Mouse (Mus musculus) bone marrow, adult 2 months (tissue): Measurements from ENCODE around the gene Cacna1g. TPM values are rescaled to one million over a fixed set of nuclear protein-coding genes. Genes with fewer than 3 reads are reported as not detected.

ENCODE experiments used
- H3K27ac ChIP-seq: fragments of 200-500 bp; 2 replicates; pipeline ENCODE4 v1.5.1; 2012; ENCODE audit warnings: low read depth, mild to moderate bottlenecking, control low read depth, inconsistent platforms, low read length; ENCODE audit not compliant: control insufficient read depth, poor library complexity, insufficient read depth
- H3K4me1 ChIP-seq: fragments of 200-500 bp; 2 replicates; pipeline ENCODE4 v1.6.1; 2011; ENCODE audit warnings: low read length; ENCODE audit not compliant: control insufficient read depth, insufficient read depth
- H3K4me3 ChIP-seq: fragments of 200-500 bp; replicated peaks from 2 replicates; pipeline ENCODE3; 2011; ENCODE audit warnings: mild to moderate bottlenecking, low read depth, low read length, control low read depth; ENCODE audit not compliant: control insufficient read depth
- CTCF ChIP-seq: fragments of 200-500 bp; IDR thresholded peaks from 2 replicates; pipeline ENCODE4 v1.5.1; 2011; ENCODE audit warnings: low read length, control low read depth; ENCODE audit not compliant: control insufficient read depth, insufficient read depth
- POLR2A ChIP-seq: fragments of 200-500 bp; IDR thresholded peaks from 2 replicates; pipeline ENCODE4 v1.6.1; 2011; ENCODE audit warnings: low read depth, mild to moderate bottlenecking, control low read depth, low read length, borderline replicate concordance; ENCODE audit not compliant: control insufficient read depth
- WGBS: fragments of 180-500 bp; shearing (Covaris S2); methylation state at CpG from one replicate; pipeline ENCODE4 v1.1.7; 2018; 5-methylcytosine and 5-hydroxymethylcytosine counted together
- polyA plus RNA-seq: library from polyadenylated mRNA; stranded (reverse); fragments of >200 nt; gene quantifications from 2 replicates; pipeline ENCODE4 v1.2.4, GENCODE M21; 2011; ENCODE audit warnings: low replicate concordance; ENCODE audit not compliant: missing spikeins, insufficient read depth, insufficient read length

The Cacna1g gene
- polyA plus RNA-seq, 1 experiment: 26.8 TPM

DNA sequence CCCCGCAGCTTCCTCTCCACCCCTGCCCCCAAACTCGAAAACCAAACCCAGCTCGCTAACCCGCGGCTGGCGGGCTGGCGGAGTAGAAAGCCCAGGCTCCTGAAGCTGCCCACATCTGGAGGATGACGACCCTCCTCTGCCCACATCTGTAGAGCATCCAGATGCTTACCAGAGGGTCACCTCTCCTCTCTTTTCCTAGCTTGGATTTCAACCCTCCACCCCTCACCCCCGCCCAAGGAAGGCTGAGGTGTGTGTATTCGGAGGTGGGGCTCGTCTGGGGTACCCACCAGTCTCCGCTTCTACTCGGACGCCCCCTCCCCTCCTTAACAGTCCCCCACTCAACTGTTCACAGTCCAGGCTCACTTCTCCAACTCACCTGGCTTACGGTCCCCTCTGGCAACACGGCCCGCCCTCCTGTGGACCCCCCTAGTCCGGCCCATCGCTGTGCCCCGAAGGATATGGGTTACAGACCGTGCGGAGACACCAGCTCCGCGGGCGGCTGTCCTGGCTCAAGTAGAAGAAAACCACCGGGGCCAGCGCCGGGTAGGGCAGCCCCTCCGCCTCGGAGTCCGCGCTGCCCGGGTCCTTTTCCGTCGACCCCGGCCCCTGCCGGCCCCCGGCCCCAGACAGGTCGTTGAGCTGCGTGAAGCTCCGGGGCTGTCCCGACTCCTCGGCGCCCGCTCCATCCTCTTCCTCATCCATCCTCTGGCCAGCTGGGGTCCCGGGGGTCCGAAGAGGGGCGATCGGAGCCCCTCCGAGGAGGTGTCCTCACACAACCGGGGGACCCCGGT lies 887 bp downstream of the Cacna1g start:
- 2% methylated on average over 52 of the region's 52 CpGs for WGBS
- no peak overlapping the region for H3K4me3 ChIP-seq
- H3K4me1 ChIP-seq: no peaks in the 10 kb centered on the region
- H3K27ac ChIP-seq: no peak overlapping the region
- TF ChIP-seq POLR2A: no peak
- no peak for TF ChIP-seq CTCF

DNA sequence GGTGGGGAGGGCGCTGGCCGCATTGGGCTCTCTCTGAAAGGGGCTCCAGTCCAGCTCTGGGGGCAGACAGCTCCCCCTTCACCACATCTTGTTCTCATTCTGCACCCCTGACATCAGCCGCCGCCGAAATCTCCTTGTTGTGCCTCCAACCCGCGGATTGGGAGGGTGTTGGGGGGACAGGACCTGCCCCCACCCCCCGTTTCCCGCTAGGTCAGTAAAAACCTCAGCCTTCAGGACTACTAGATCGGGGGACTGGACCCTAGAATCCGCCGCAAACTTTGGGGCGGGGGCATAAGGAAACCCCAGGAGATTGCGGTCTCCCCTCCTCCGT lies 1.4 kb downstream of the Cacna1g start:
- Histone ChIP-seq H3K4me1 (no peaks in the 10 kb centered on the region), H3K27ac (no peak overlapping the region), H3K4me3 (no peak overlapping the region)
- WGBS: under 1% methylated on average over 15 of the region's 15 CpGs
- TF ChIP-seq POLR2A (no peak), CTCF (no peak)

DNA sequence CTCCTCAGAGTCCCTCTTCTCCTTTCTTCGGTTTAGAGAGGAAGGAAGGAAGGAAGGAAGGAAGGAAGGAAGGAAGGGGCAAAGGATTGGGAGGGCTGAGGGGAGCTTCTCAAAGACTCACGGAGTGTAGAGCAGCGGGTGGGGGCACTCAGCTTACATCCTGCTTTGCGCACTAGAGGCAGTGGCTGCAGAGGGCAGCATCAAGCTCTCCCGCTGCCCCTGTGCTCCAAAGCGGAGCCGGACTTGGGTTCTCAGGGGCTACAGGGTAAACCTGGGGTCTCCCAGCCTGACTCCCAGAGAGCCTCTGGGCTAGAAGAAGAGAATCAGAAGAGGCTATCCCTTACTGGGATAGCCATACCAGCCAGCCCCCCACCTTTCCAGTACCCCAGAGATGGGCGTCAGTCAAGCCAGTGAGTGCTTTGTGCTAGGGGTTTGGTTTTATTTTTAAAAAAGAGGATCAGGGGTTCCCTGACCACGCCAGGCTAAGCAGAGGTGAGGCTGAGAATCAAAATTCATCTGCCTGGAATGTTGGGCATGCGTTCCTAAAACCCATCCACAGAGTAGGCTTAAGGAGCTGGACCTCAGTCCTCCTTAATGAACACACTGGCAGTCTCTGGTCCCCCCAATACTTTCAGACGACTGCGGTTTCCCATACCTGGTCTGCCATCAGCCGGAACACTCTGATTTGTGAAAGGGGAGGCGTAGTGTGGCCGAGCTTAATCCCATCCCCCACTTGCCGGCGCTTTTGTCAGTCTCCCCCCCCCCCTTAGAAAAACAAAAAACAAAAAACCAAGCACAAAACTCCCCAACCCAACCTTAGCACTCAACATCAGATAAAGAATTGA lies 2.0 kb downstream of the Cacna1g start:
- Histone ChIP-seq H3K4me1 (no peaks in the 10 kb centered on the region), H3K4me3 (no peak overlapping the region), H3K27ac (no peak overlapping the region)
- WGBS: 5% methylated on average over 17 of the region's 17 CpGs
- TF ChIP-seq CTCF (no peak), POLR2A (no peak)

DNA sequence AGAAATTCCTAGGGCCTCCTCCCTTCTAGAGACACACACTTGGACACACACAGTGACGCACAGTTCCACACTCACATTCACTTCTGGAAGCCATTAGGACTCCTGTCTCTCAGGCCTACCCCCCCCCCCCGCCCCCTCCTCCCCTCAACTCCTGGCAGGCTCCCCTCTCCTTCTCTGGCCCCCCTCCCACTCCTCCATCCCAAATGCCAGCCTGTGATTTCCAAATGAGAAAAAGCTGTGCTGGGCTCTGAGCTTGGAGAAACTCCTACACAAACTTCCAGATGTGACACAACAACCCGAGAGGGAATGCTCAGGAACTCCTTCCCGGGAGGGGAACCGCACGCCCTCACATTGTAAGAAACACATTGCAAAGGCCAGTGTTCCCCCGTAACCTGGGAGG lies 3.6 kb downstream of the Cacna1g start:
- TF ChIP-seq POLR2A (no peak), CTCF (no peak)
- 74% methylated on average over 7 of the region's 7 CpGs for WGBS
- Histone ChIP-seq H3K4me3 (no peak overlapping the region), H3K4me1 (no peaks in the 10 kb centered on the region), H3K27ac (no peak overlapping the region)

DNA sequence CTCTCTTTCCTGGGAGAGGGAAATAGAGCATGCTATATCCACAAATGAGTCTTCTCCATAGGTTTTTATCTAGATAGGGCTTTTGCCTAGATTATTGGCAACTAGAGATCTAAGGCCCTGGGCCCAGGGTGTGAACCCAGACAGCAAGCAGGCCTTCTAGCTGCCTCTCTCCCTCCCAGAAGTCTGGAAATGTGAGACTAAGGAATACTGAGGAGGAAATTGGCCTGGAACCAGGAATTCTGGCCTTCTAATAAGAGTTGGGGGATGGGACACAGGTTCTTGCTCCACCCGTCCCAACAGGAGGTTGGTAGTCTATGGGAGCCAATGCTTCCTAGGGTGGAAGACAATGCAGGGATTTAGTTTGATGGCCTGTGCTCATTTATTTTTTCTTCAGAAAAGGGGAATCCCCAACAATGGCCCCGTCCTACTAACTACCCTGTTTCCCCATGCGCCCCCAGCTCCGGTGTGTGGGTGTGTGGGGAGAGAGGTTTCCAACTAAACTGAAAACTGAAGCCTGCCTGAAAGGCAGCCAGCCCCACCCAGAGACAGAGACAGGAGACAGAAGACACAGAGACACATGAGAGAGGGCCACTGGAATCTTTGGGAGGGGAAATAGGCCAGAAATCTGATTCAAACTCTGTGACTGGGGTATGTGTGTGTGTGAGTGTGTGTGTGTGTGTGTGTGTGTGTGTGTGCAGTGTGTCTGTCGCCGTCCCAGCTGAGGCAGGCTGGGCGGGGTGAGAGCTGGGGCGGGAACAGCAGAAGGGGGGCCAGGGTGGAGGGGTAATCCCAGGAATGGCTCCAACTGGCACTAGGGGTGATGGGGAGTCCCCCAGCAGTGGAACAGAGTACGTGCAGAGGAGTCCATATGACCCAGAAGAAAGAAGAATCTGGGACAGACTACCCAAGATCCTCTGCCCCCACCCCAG lies 4.6 kb downstream of the Cacna1g start:
- TF ChIP-seq CTCF (no peak), POLR2A (no peak)
- WGBS: 53% methylated on average over 9 of the region's 9 CpGs
- H3K4me1 ChIP-seq: no peaks in the 10 kb centered on the region
- no peak overlapping the region for H3K27ac ChIP-seq
- no peak overlapping the region for H3K4me3 ChIP-seq

DNA sequence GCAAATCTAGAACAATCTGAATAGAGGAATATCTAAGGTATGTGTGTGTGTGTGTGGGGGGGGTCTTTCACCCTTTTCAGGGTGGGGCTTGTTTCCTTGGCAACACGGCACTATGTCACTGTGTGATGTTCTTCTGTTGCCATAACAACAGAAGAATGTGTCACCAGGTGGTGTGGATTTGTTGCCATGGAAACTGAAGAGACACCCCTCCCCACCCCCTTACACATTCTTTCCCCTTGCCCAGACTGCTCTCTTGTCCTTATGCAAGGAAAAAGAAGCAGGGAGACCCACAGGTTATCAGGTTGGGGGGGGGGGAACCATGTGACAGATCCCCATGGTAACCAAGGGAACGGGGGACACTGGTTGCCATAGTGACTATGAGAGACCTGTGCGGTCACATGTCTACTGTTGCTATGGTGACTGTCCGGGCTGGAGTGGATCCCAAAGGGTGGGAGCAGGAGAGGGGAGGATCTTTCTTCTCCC lies 5.4 kb downstream of the Cacna1g start:
- no peak for TF ChIP-seq CTCF
- TF ChIP-seq POLR2A: no peak
- Histone ChIP-seq H3K4me3 (no peak overlapping the region), H3K27ac (no peak overlapping the region), H3K4me1 (no peaks in the 10 kb centered on the region)
- WGBS: 68% methylated on average over 4 of the region's 4 CpGs

DNA sequence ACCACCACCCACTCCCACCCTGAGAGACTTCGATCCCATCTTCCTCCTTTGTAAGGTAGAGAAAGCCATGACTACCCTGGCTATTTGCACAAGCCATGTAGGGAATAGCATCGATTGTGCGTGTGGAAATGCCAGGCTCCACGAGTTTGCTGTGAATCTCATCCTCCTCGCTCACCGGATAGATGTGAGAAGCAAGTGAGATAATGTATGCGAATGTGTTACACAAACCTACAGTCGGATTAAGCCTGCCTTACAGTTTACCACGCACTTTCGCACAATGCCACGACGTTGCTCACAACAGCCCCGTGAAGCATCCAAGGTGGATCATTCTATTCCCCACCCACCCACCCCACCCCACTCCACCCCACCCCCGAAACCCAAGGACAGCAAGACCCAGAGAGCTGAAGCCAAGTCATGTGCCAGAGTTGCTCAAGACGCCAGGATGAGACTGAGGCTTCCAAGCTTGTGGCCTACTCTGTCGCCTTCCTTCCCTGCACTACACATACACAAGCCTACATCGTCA lies 7.6 kb downstream of the Cacna1g start:
- Histone ChIP-seq H3K27ac (no peak overlapping the region), H3K4me1 (no peaks in the 10 kb centered on the region), H3K4me3 (no peak overlapping the region)
- TF ChIP-seq CTCF: no peak
- no peak for TF ChIP-seq POLR2A
- WGBS: 74% methylated on average over 17 of the region's 17 CpGs

DNA sequence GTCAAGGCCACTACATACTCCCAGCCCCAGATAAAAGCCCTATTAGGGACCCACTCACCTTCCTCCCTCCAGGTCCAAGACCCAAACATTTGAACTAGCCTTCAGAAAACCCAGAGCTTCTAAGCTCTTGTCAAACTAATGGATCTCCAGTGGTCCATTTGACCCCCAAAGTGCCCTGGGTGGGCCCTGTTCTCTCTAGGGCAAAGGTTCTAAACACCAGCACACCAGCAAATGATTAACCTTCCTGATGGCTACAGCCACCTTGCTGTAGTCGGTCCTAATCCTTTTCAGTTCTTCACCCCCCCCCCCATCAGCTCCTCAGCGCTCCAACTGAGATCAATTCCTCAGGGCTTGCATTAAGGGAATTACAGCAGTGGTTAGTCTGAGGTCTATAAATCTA lies 9.8 kb downstream of the Cacna1g start:
- 77% methylated on average over 2 of the region's 2 CpGs for WGBS
- H3K4me3 ChIP-seq: no peak overlapping the region
- TF ChIP-seq CTCF: no peak
- TF ChIP-seq POLR2A: no peak
- H3K4me1 ChIP-seq: no peaks in the 10 kb centered on the region
- H3K27ac ChIP-seq: no peak overlapping the region
